Mouse (Mus musculus) megakaryocyte-erythroid progenitor cell, adult 5-6 weeks (primary cell): ENCODE measurements around the gene Cep85l. TPM values are rescaled to one million over a fixed set of nuclear protein-coding genes. Genes with fewer than 3 reads are reported as not detected.

Experiments
- ATAC-seq: replicated peaks from 2 replicates; pipeline ENCODE4 v1.8.0; 2016; ENCODE audit warnings: mild to moderate bottlenecking, inconsistent platforms; ENCODE audit not compliant: severe bottlenecking, poor library complexity, low FRiP score, low TSS enrichment
- total RNA-seq, 2 experiments: library from RNA; stranded (forward) in 1 of 2; stranded (reverse) in 1 of 2; fragments of 200-1000, 215-1000 nt in 1 of 2; fragments of >200 nt in 1 of 2; fragmentation: Nextera tagmentation in 1 of 2; gene quantifications; 2 replicates each; pipeline ENCODE4 v1.2.3; 2014 to 2017

The Cep85l gene
- total RNA-seq, 2 experiments from 2014 or later, result 9.7 to 18.7 TPM

DNA sequence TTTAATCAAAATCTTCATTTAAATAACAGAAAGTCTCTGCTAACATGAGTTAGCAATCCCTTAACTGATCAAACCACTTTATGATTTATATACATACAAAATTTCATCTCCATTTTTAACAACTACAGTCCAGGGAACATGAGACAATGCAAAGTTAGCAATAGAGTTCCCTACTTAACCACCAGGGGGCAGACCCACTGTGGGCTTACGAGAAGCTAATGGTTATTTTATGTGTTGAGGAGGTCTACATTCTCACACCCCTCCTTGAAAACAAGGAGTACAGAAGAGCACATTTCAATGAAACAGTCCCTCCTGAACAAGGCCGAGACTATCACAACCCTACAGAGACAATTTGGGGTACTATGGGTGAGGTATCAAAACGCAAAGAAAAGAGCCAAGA lies 33.2 kb downstream of the Cep85l start:
- ATAC-seq, result 0 out of 2 replicates have a peak, but pooled peaks have one; percentile 36

DNA sequence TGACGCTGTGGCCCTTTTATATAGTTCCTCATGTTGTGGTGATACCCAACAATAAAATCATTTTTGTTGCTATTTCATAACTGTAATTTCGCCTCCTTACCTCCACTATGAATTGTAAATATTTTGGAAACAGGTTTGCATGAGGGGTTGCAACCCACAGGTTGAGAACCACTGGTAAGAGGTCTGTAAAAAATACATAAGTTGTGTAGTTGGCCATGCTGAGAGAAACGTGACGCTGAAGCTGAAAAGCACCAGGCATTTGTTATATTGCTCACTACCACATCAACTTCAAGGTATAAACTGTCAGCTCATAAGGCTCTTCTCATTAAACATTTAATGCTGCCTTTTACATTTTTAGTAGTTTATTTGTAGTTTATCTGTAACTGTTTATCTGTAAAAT lies 34.2 kb downstream of the Cep85l start:
- no peak for ATAC-seq

- ATAC-seq, result no peak
Measured at GRCm38 (mm10) chr10:53343865-53344264, 35.9 kb downstream of the Cep85l start.

GRCm38 (mm10) chr10:53343384-53343783 lies 36.4 kb downstream of the Cep85l start:
- ATAC-seq, result no peak

DNA sequence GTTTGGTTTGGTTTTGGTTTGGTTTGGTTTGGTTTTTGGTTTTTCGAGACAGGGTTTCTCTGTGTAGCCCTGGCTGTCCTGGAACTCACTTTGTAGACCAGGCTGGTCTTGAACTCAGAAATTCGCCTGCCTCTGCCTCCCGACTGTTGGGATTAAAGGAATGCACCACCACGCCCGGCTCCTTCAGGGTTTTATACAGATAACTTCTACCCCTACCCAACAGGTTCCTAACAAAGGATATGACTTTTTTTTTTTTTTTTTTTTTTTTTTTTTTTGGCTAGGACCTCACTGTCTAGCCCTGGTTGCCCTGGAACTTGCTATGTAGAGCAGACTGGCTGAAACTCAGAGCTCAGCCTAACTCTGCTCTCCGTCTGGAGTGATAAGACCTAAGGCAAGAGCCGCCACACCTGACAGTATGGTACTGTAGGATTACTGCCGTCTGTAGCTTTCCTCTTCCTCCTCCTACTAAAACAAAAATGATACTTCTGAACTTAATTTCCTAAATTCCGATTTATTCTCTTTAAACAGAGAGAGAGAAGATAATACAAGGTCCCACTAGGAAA lies 37.5 kb downstream of the Cep85l start:
- ATAC-seq, result peak; percentile 89

- ATAC-seq, result peak; percentile 79
Measured at GRCm38 (mm10) chr10:53341288-53341965, 38.3 kb downstream of the Cep85l start.

DNA sequence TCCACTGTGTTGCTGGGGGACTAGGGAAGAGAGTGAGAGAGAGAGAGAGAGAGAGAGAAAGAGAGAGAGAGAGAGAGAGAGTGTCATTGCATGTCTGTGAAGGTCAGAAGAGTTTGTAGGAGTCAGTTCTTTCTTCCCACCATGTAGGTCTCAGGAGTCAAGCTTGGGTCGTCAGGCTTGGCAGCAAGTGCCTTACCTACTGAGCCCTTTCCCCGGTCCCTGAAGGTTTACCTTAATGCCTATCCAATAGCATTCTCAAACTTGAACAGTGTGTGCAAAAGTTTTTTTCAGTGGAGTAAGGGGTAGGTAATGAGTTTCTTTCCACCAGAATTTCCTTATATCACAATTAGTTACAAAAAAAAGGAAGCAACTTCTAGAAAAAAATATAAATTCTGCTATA lies 40.7 kb downstream of the Cep85l start:
- no peak for ATAC-seq

GRCm38 (mm10) chr10:53337162-53337923 lies 42.4 kb downstream of the Cep85l start, which contains the start of gene Pln:
Gene Pln, plus strand, starts transcription at chr10:53337667.
- no peak for ATAC-seq

DNA sequence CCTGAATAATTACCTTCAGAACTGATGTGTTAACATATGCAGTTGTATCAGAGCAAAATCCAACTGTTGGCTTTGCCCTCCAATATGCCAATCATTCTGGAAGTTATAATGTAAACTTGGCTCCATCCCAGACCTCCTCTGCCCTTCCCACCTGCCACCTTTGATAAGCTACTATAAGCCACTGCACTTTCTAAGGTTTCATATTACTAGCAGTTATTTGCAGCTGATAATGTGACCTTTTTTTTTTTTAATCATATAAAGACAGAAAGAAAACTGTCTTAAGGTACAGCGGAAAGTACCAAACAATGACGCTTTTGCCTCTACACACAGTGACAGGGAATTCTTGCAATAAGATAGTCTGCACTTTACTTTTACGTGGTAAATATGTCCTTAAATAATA lies 43.8 kb downstream of the Cep85l start:
- peak; percentile 81 for ATAC-seq

DNA sequence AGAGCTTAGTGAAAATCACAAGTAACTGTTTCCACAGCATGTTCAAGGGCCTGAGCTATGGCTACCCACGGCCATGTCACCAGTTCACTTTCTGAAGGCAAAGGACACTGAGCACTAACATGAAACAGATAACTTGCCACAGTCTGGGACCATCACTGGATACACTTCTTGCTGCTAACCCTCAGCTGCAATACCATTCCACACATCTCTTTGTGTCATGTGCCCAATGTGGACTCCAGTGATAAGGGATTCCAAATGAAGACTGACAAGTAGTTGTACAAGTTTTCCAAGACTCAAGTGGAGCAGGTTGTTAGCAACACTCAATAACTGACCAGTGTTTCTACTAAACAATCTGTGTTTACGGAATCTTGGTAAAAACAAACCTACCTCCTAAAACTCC lies 44.5 kb downstream of the Cep85l start:
- peak; percentile 86 for ATAC-seq

DNA sequence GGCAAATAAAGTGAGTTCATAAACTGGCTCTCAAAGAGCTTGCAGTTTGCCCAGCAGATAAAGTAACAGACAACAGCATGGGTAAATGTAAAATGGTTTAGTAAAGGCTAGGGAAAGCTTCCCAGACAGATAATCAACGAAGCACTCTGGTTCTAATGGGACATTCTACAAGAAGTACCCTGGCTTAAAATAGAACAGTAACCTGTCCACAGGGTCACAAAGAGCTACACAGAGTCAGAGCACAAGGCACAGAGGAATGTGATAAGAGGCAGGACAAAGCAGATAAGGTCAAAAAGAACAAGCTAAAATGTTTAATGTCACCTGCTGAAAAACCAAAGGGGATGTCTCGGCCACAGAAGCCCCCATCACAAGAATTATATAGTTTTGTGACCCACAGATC lies 47.0 kb downstream of the Cep85l start:
- ATAC-seq, result no peak

- ATAC-seq, result no peak
Measured at GRCm38 (mm10) chr10:53329257-53329656, 50.5 kb downstream of the Cep85l start.

DNA sequence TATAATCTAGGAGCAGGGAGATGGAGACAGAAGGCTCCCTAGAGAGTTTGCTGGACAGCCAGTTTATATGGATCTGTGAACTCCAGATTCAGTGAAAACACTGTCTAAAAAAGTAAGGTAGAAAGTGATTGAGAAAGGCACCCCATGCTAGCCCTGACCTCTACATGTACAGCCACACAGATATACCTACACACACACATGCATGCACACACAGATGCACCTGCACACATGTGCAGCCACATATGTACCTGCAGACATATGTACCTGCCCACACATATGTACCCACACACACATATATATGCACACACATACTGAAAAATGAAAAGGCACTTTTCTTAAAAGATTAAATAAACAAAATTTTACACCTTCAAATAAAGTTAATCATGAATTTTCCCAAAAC lies 53.4 kb downstream of the Cep85l start:
- ATAC-seq, result no peak

DNA sequence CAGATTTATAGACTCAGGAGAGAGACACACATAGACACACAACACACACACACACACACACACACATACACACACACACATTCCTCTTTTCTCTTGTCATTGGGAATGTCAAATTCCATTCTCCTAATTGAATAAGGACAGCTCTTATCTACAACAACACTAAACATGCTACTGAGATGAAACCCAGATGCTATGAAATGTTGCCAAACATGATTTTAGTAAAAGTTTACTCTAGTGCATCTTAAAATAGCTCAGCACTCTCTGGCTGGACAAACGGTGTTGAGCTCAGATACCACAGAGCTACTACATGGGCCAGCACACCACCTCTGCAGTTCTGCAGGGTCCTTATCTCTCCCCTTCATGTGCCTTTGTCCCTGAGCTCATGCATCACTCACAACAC lies 55.1 kb downstream of the Cep85l start:
- peak; percentile 100 for ATAC-seq

DNA sequence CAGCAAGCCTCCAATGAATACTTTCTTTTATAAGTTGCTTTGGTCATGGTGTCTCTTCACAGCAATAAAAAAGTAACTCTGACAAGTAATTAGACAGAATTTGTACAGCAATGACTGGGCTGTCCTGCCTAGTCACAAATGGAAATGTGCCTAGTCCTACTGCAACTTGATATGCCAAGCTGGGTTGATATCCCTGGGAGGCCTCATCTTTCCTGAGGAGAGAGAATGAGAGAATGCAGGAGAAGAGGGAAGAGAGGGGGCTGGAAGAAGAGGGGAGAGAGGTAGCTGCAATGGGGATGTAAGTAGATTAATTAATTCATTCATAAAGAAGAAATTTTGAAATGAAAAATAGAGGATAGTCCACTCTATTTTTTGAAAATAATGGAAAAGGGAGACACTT lies 56.4 kb downstream of the Cep85l start:
- no peak for ATAC-seq

DNA sequence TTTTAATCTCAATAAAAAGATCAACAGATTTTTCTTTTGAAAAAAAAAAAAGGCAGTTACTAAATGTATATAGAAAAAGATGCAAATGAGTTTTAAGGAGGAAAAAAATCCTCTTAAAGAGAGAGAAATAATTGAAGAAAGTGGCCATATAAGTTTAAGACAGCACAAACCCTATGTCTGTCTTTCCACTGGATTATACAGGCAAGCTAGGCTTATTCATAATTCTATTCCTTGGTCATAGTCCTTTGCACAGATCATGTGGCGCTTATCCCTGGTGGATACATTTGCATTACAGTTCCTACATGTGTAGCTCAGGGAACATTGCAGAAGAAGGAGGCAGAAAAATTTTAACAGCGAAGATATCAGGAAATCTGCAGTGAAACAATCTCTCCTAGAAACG lies 73.1 kb downstream of the Cep85l start:
- no peak for ATAC-seq

DNA sequence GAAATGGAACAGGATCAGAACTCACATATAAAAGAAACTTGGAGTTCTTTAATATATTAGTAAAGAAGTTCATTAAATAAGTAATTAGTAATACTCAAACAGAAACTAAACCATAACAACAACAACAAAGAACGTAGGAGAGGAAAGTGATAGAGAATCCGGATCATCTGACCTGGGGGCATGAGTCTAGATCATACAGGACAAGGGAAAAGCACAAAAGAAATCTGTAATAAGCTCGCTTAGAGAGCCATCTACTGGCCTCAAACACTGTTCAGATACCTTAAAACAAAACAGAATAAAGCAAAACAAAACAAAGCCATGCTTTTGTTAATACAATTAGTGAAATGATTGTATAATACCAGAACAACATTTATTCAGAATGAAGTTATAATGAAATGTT lies 73.9 kb downstream of the Cep85l start:
- no peak for ATAC-seq

DNA sequence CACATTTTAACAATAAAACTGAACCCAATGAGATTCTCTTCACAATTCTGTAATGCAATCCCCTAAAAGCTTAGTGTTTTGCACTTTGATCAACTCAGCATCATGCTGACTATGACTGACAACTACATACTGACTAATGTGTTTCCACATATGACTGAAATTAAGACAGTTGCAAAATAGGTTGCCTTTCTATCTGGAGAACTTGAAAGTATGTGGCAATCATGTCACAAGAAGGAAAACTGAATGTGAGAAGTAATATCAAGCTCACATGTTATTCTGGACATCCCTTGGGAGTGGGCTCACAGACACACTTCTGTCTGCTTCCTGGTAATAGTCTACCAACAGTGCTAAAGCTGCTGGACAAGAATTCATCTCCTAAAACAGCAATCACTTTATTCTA lies 94.6 kb downstream of the Cep85l start:
- ATAC-seq, result no peak

DNA sequence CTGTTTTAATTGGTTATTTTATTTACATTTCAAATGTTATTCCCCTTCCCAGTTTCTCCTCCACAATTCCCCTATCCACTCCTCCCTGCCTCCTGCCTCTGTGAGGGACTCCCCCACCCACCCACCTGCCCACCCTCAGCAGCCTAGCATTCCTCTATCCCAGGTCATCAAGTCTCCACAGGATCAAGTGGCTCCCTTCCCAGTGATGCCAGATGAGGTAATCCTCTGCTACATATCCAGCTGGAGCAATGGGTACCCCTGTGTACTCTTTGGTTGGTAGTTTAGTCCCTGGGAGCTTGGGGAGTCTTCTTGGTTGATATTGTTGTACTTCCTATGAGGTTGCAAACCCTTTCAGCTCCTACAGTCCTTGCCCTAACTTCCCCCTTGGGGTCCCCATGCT lies 107.5 kb downstream of the Cep85l start:
- no peak for ATAC-seq

- ATAC-seq, result no peak
Measured at GRCm38 (mm10) chr10:53262021-53262420, 117.7 kb downstream of the Cep85l start.

DNA sequence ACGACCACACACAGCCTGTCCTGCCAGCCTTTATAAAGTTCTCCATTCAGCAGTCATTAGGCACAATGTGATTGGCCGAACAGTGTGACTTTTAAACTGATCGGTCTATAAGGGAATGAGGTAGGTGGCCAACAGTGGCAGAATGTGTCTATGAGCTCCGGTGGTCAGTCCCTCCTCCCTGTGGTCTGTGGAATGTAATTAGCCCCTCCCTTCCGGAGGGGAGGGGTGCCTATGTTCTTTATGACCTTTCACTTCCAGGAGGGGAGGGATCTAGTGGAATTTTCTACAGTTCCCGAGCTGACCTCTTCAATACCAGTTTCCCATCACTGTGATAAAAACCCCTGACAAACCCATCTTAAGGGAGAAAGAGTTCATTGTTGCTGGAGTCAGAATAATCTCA lies 144.4 kb downstream of the Cep85l start:
- ATAC-seq, result no peak
